Comparison of ENCODE assay signal across 16 mouse cellular contexts in genomic region chr10:123813142-123813541, GRCm38 (mm10).
A peak's percentile ranks its signal among the peaks of the same experiment; 100 is the strongest.
DNase-seq lines count a peak whose midpoint lies in the region; ATAC-seq lines count a peak whose summit lies in the region.
"Had no signal": no experiment of that assay in that cellular context is flagged by ENCODE, and none has a peak within 500 bp of the region (broad histone marks: within the 10 kb centered on the region; RNA-seq: fewer than 3 reads in every experiment).

No protein-coding gene starts in this region.

- WGBS in kidney, embryonic 14.5 days, result 48% methylated on average over 2 of the region's 2 CpGs
- WGBS in midbrain, embryonic 11.5 days, result 48% methylated on average over 2 of the region's 2 CpGs
- 38% methylated on average over 2 of the region's 2 CpGs for WGBS in midbrain, embryonic 15.5 days
- 14% methylated on average over 2 of the region's 2 CpGs for WGBS in forebrain, embryonic 14.5 days

- no peaks in the 10 kb centered on the region for H3K9me3 ChIP-seq in kidney, embryonic 14.5 days (ENCODE audit: control insufficient read depth, low read length)
- H3K9me3 ChIP-seq in midbrain, embryonic 11.5 days (ENCODE audit: control insufficient read depth, low read length), result no peaks in the 10 kb centered on the region
- H3K9me3 ChIP-seq in midbrain, embryonic 15.5 days, result no peaks in the 10 kb centered on the region
- H3K9me3 ChIP-seq in forebrain, embryonic 14.5 days (replicated peaks; ENCODE audit: control insufficient read depth, low read length), result no peaks in the 10 kb centered on the region
- H3K9me3 ChIP-seq: embryonic facial prominence, embryonic 10.5 days; heart, embryonic 12.5 days had no signal

- H3K4me2 ChIP-seq in kidney, embryonic 14.5 days (replicated peaks; ENCODE audit: low read depth, low read length), result no peak overlapping the region
- no peak overlapping the region for H3K4me2 ChIP-seq in midbrain, embryonic 11.5 days
- no peak overlapping the region for H3K4me2 ChIP-seq in midbrain, embryonic 15.5 days
- H3K4me2 ChIP-seq in forebrain, embryonic 14.5 days (ENCODE audit: low read length), result no peak overlapping the region
- H3K4me2 ChIP-seq: heart, embryonic 12.5 days had no signal

- no peak overlapping the region for H3K27ac ChIP-seq in kidney, embryonic 14.5 days (ENCODE audit: low read depth, low read length)
- H3K27ac ChIP-seq in midbrain, embryonic 11.5 days (ENCODE audit: low read depth, low read length), result no peak overlapping the region
- H3K27ac ChIP-seq in midbrain, embryonic 15.5 days, result no peak overlapping the region
- no peak overlapping the region for H3K27ac ChIP-seq in forebrain, embryonic 14.5 days (ENCODE audit: low read depth, low read length)
- H3K27ac ChIP-seq: embryonic facial prominence, embryonic 10.5 days had no signal

- ATAC-seq in kidney, embryonic 14.5 days (ENCODE audit: low FRiP score, low TSS enrichment), result peak; percentile 94
- ATAC-seq in midbrain, embryonic 11.5 days (ENCODE audit: low FRiP score), result 0 out of 2 replicates have a peak, but pooled peaks have one; percentile 35
- ATAC-seq in midbrain, embryonic 15.5 days (replicated peaks), result no peak
- peak; percentile 40; the same call in 1 of the 2 replicates for ATAC-seq in forebrain, embryonic 14.5 days
- ATAC-seq: hindbrain, embryonic 16.5 days had no signal

- H3K4me3 ChIP-seq in kidney, embryonic 14.5 days (ENCODE audit: low read length), result no peak overlapping the region
- H3K4me3 ChIP-seq in midbrain, embryonic 11.5 days (ENCODE audit: low read depth, low read length), result no peak overlapping the region
- H3K4me3 ChIP-seq in midbrain, embryonic 15.5 days, result no peak overlapping the region
- no peak overlapping the region for H3K4me3 ChIP-seq in forebrain, embryonic 14.5 days (ENCODE audit: low read depth, low read length)
- H3K4me3 ChIP-seq: embryonic facial prominence, embryonic 10.5 days; heart, embryonic 12.5 days had no signal

- H3K9ac ChIP-seq in kidney, embryonic 14.5 days (ENCODE audit: low read depth, low read length), result no peak overlapping the region
- no peak overlapping the region for H3K9ac ChIP-seq in midbrain, embryonic 11.5 days (ENCODE audit: low read length)
- no peak overlapping the region for H3K9ac ChIP-seq in midbrain, embryonic 15.5 days
- H3K9ac ChIP-seq in forebrain, embryonic 14.5 days (ENCODE audit: low read length), result no peak overlapping the region
- H3K9ac ChIP-seq: heart, embryonic 12.5 days had no signal

- intact Hi-C loops in heart, postnatal 14 days (cut with DNase I), result no loop called here
- intact Hi-C loops in left cerebral cortex, postnatal 4 days (cut with DNase I), result no loop called here

- H3K36me3 ChIP-seq in kidney, embryonic 14.5 days (ENCODE audit: control insufficient read depth, insufficient read depth, low read length), result no peaks in the 10 kb centered on the region
- H3K36me3 ChIP-seq in midbrain, embryonic 11.5 days (ENCODE audit: control insufficient read depth, insufficient read depth, low read length), result no peaks in the 10 kb centered on the region
- H3K36me3 ChIP-seq in midbrain, embryonic 15.5 days (replicated peaks), result no peaks in the 10 kb centered on the region
- H3K36me3 ChIP-seq in forebrain, embryonic 14.5 days (ENCODE audit: control insufficient read depth, insufficient read depth, low read length), result no peaks in the 10 kb centered on the region
- H3K36me3 ChIP-seq: embryonic facial prominence, embryonic 10.5 days; heart, embryonic 12.5 days had no signal

- H3K27me3 ChIP-seq in kidney, embryonic 14.5 days (ENCODE audit: control insufficient read depth, insufficient read depth, low read length), result no peaks in the 10 kb centered on the region
- no peaks in the 10 kb centered on the region for H3K27me3 ChIP-seq in midbrain, embryonic 11.5 days (ENCODE audit: control insufficient read depth, insufficient read depth, low read length)
- H3K27me3 ChIP-seq in midbrain, embryonic 15.5 days (replicated peaks), result no peaks in the 10 kb centered on the region
- no peaks in the 10 kb centered on the region for H3K27me3 ChIP-seq in forebrain, embryonic 14.5 days (replicated peaks; ENCODE audit: control insufficient read depth, insufficient read depth, low read length)
- H3K27me3 ChIP-seq: heart, embryonic 12.5 days had no signal

- no peaks in the 10 kb centered on the region for H3K4me1 ChIP-seq in kidney, embryonic 14.5 days (ENCODE audit: control insufficient read depth, insufficient read depth, low read length)
- no peaks in the 10 kb centered on the region for H3K4me1 ChIP-seq in midbrain, embryonic 11.5 days (ENCODE audit: control insufficient read depth, insufficient read depth, low read length)
- no peaks in the 10 kb centered on the region for H3K4me1 ChIP-seq in midbrain, embryonic 15.5 days
- no peaks in the 10 kb centered on the region for H3K4me1 ChIP-seq in forebrain, embryonic 14.5 days (ENCODE audit: control insufficient read depth, insufficient read depth, low read length)
- H3K4me1 ChIP-seq: heart, embryonic 12.5 days had no signal

- no peak for DNase-seq in kidney, postnatal 36 days
- peak; percentile 28 for DNase-seq in midbrain, embryonic 11.5 days (ENCODE audit: low spot score, missing footprints)
- no peak for DNase-seq in forebrain, embryonic 14.5 days (ENCODE audit: low spot score)
- no peak for DNase-seq in heart, postnatal 14 days
- no peak for DNase-seq in left cerebral cortex, postnatal 4 days
- DNase-seq: adrenal gland, adult 2 months; adrenal gland, postnatal 25 days; cerebellum, adult 2 months; cerebellum, postnatal 10 days; gastrocnemius, postnatal 25 days; heart, postnatal 36 days had no signal
